Mouse (Mus musculus) splenic B cell, adult 2 months (primary cell): ENCODE measurements around the gene 1700018B08Rik.

Source experiments
- DNase-seq: peaks from one replicate; pipeline ENCODE4 v3.0.0-alpha.2; 2011; ENCODE audit warnings: low read depth, low spot score
- H3K27me3 ChIP-seq: 2 replicates; pipeline ENCODE4 v1.6.1; 2012; ENCODE audit warnings: mild to moderate bottlenecking, low read length, moderate library complexity, mixed read lengths; ENCODE audit not compliant: control insufficient read depth, poor library complexity, insufficient read depth, severe bottlenecking
- H3K36me3 ChIP-seq: 2 replicates; pipeline ENCODE4 v1.6.1; 2012; ENCODE audit warnings: mild to moderate bottlenecking, low read length, moderate library complexity, mixed read lengths; ENCODE audit not compliant: control insufficient read depth, poor library complexity, insufficient read depth, severe bottlenecking

The 1700018B08Rik gene

DNA sequence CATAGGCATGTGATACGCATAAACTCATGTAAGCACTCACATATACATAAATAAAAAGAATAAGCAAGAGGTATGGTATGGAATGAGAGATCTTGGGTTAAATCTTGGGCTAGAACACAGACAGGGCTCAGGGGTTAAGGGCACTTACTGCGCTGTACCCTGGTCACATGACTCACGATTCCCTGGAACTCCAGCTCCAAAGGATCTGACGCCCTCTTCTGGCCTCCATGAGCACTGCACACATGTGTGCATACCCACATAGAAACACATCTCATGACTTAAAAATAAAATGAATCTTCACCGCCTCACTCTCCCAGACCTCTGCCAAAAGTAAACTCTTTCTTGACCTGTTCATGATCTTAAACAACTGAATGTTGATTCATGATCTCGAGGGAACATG, 46.5 kb downstream of the 1700018B08Rik start:
- no peaks in the 10 kb centered on the region for H3K27me3 ChIP-seq
- no peak for DNase-seq
- H3K36me3 ChIP-seq, result no peaks in the 10 kb centered on the region

GRCm38 (mm10) chr8:121491633-121492032, 52.5 kb downstream of the 1700018B08Rik start:
- DNase-seq, result no peak
- H3K27me3 ChIP-seq, result no peaks in the 10 kb centered on the region
- H3K36me3 ChIP-seq, result no peaks in the 10 kb centered on the region

GRCm38 (mm10) chr8:121484072-121484782, 59.9 kb downstream of the 1700018B08Rik start:
- Histone ChIP-seq H3K27me3 (no peaks in the 10 kb centered on the region), H3K36me3 (no peaks in the 10 kb centered on the region)
- no peak for DNase-seq
